Mouse (Mus musculus): ENCODE results near the gene Clic6.
"Not testable (repeated sequence)": the region's sequence is repeated elsewhere in the genome, so short reads cannot be mapped to it uniquely, and the experiment has no call there.

Gene Clic6

GRCm38 (mm10) chr16:92470706-92471105, 14.8 kb upstream of the Clic6 start, which contains the start of gene Rcan1:
Gene Rcan1, minus strand, starts transcription at chr16:92470867.
- DNase-seq (ENCODE audit: low spot score in 2 of 2), result no peak

GRCm38 (mm10) chr16:92472898-92473297, 12.6 kb upstream of the Clic6 start:
- DNase-seq (ENCODE audit: low spot score in 2 of 2), result no peak

- no peak for DNase-seq (ENCODE audit: low spot score in 2 of 2)
Measured at GRCm38 (mm10) chr16:92475093-92475860, 10.3 kb upstream of the Clic6 start.

GRCm38 (mm10) chr16:92478561-92479150, 6.9 kb upstream of the Clic6 start:
- DNase-seq (ENCODE audit: low spot score in 2 of 2), result peak in 1 of 2 experiments; percentile 32

- no peak for DNase-seq (ENCODE audit: low spot score in 2 of 2)
Measured at GRCm38 (mm10) chr16:92487086-92487485, 1.6 kb downstream of the Clic6 start.

- no peak for DNase-seq (ENCODE audit: low spot score in 2 of 2)
Measured at GRCm38 (mm10) chr16:92487489-92487888, 2.0 kb downstream of the Clic6 start.

GRCm38 (mm10) chr16:92488456-92488855, 2.9 kb downstream of the Clic6 start:
- no peak for DNase-seq (ENCODE audit: low spot score in 2 of 2)

GRCm38 (mm10) chr16:92489356-92489755, 3.8 kb downstream of the Clic6 start:
- no peak for DNase-seq (ENCODE audit: low spot score in 2 of 2)

GRCm38 (mm10) chr16:92497851-92498588, 12.5 kb downstream of the Clic6 start:
- DNase-seq (ENCODE audit: low spot score in 2 of 2), result no peak

GRCm38 (mm10) chr16:92498589-92498981, 13.0 kb downstream of the Clic6 start:
- no peak for DNase-seq (ENCODE audit: low spot score in 2 of 2)

GRCm38 (mm10) chr16:92499324-92499723, 13.8 kb downstream of the Clic6 start:
- no peak for DNase-seq (ENCODE audit: low spot score in 2 of 2)

GRCm38 (mm10) chr16:92500534-92500933, 15.0 kb downstream of the Clic6 start:
- no peak for DNase-seq (ENCODE audit: low spot score in 2 of 2)

- DNase-seq (ENCODE audit: low spot score in 2 of 2), result no peak
Measured at GRCm38 (mm10) chr16:92503105-92503504, 17.6 kb downstream of the Clic6 start.

GRCm38 (mm10) chr16:92507573-92507972, 22.0 kb downstream of the Clic6 start:
- DNase-seq (ENCODE audit: low spot score in 2 of 2), result no peak

GRCm38 (mm10) chr16:92510835-92511772, 25.6 kb downstream of the Clic6 start:
- DNase-seq (ENCODE audit: low spot score in 2 of 2), result no peak

GRCm38 (mm10) chr16:92511773-92512391, 26.3 kb downstream of the Clic6 start:
- no peak for DNase-seq (ENCODE audit: low spot score in 2 of 2)

GRCm38 (mm10) chr16:92514896-92515295, 29.4 kb downstream of the Clic6 start:
- DNase-seq (ENCODE audit: low spot score in 2 of 2), result not testable (repeated sequence)

- DNase-seq (ENCODE audit: low spot score in 2 of 2), result peak; percentile 24 to 31
Measured at GRCm38 (mm10) chr16:92516139-92516538, 30.6 kb downstream of the Clic6 start.

GRCm38 (mm10) chr16:92518718-92519117, 33.2 kb downstream of the Clic6 start:
- no peak for DNase-seq (ENCODE audit: low spot score in 2 of 2)

- no peak for DNase-seq (ENCODE audit: low spot score in 2 of 2)
Measured at GRCm38 (mm10) chr16:92519820-92520492, 34.4 kb downstream of the Clic6 start.

All from heart, adult 9 months (tissue).